Mouse (Mus musculus) bone marrow macrophage, adult 2 months (primary cell): Measurements from ENCODE around the gene Ccdc58.

Source experiments
- CTCF ChIP-seq: IDR thresholded peaks from 2 replicates; pipeline ENCODE4 v1.5.1; 2012; ENCODE audit warnings: low read depth, mild to moderate bottlenecking, low read length, moderate library complexity
- POLR2A ChIP-seq: IDR thresholded peaks from 2 replicates; pipeline ENCODE4 v1.6.1; 2012; ENCODE audit warnings: mild to moderate bottlenecking, low read depth, low read length, borderline replicate concordance

DNA sequence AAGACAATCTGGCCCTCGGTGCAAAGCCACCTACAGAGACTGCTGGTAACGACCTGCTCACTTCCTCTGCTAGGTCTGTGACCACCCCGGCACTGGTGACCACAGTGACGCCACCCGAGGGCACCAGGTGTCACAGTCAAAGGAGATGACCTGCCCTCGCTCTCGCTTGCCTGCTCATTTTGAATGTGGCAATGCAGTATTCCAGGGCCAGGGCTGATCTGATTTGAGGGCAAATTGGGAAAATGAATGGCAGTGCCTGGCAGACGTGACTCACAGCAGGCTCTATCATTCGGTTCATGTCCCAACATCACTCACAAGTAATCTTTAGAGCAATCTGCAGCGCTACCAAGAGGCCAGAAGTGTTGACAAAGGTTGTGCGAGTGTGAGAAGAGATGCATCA, 15.1 kb upstream of the Ccdc58 start:
- no peak for TF ChIP-seq CTCF
- TF ChIP-seq POLR2A = no peak
